ENCODE assay signal across 8 mouse cellular contexts in genomic region chr3:94786367-94786835, GRCm38 (mm10). TPM values are rescaled to one million over a fixed set of nuclear protein-coding genes. Genes with fewer than 3 reads are reported as not detected.
DNase-seq lines count a peak whose midpoint lies in the region; ATAC-seq and TF ChIP-seq lines count a peak whose summit lies in the region.

Gene Cgn (minus strand): TSS chr3:94786492.

- intact Hi-C loops in heart, postnatal 10 days (cut with DNase I) = no loop called here

- H3K4me3 ChIP-seq in CH12.LX (replicated peaks in 1 of 3; ENCODE audit: low read depth in 2 of 3, low read length in 2 of 3, poor library complexity in 1 of 3) = peak within 1 kb of the TSS; percentile 31 to 55 (median 50)
- H3K4me3 ChIP-seq in forebrain, embryonic 13.5 days = peak within 1 kb of the TSS; percentile 47
- H3K4me3 ChIP-seq in liver, embryonic 15.5 days (replicated peaks) = peak within 1 kb of the TSS; percentile 57
- peak within 1 kb of the TSS; percentile 48 for H3K4me3 ChIP-seq in neural tube, embryonic 12.5 days
- H3K4me3 ChIP-seq in stomach, postnatal 0 days (ENCODE audit: low read depth, low read length) = peak within 1 kb of the TSS; percentile 56

- peak within 1 kb of the TSS; percentile 79 for H3K4me2 ChIP-seq in CH12.LX (ENCODE audit: insufficient read depth, low read depth, poor library complexity, severe bottlenecking)
- peak within 1 kb of the TSS; percentile 89 for H3K4me2 ChIP-seq in forebrain, embryonic 13.5 days
- H3K4me2 ChIP-seq in liver, embryonic 15.5 days = peak within 1 kb of the TSS; percentile 81
- H3K4me2 ChIP-seq in neural tube, embryonic 12.5 days (replicated peaks) = peak within 1 kb of the TSS; percentile 76
- H3K4me2 ChIP-seq in stomach, postnatal 0 days (replicated peaks; ENCODE audit: low read depth) = peak within 1 kb of the TSS; percentile 76

- TF ChIP-seq CTCF in CH12.LX (conservative IDR thresholded peaks at IDR 0.05 in 1 of 2, IDR thresholded peaks at IDR 0.05 in 1 of 2; ENCODE audit: low read depth in 2 of 2, low read length in 2 of 2) = no peak
- no peak for TF ChIP-seq CTCF in stomach, postnatal 0 days (IDR thresholded peaks at IDR 0.05; ENCODE audit: low read depth)

- peak; percentile 94 for ATAC-seq in forebrain, embryonic 13.5 days
- ATAC-seq in liver, embryonic 15.5 days (ENCODE audit: insufficient read depth) = peak; percentile 70
- peak; percentile 92 for ATAC-seq in neural tube, embryonic 12.5 days (ENCODE audit: low FRiP score, low read depth)
- peak; percentile 84 for ATAC-seq in stomach, postnatal 0 days (ENCODE audit: low FRiP score, low TSS enrichment)

- peaks cover 71% of the 10 kb centered on the region for H3K27me3 ChIP-seq in CH12.LX (replicated peaks)
- no peaks in the 10 kb centered on the region for H3K27me3 ChIP-seq in forebrain, embryonic 13.5 days
- peaks cover 61% of the 10 kb centered on the region for H3K27me3 ChIP-seq in liver, embryonic 15.5 days
- H3K27me3 ChIP-seq in neural tube, embryonic 12.5 days (replicated peaks) = no peaks in the 10 kb centered on the region
- H3K27me3 ChIP-seq in stomach, postnatal 0 days (ENCODE audit: control insufficient read depth, insufficient read depth, low read length) = no peaks in the 10 kb centered on the region

- WGBS in forebrain, embryonic 13.5 days = 0% methylated on average over 35 of the region's 35 CpGs
- WGBS in liver, embryonic 15.5 days (ENCODE audit: insufficient replicate concordance) = under 1% methylated on average over 35 of the region's 35 CpGs
- WGBS in neural tube, embryonic 12.5 days = under 1% methylated on average over 33 of the region's 35 CpGs
- WGBS in stomach, postnatal 0 days = 2% methylated on average over 35 of the region's 35 CpGs

- in situ Hi-C loops in CH12.LX (cut with MboI; ENCODE audit: low pct_ligation_motif_present, low pct_unique_long_range_greater_than_20kb, low sequenced_read_pairs) = no loop called here

- dilution Hi-C loops in CH12.LX (cut with MboI; ENCODE audit: extremely low pct_ligation_motif_present, extremely low pct_unique_long_range_greater_than_20kb, low sequenced_read_pairs) = no loop called here

- H3K4me1 ChIP-seq in CH12.LX (ENCODE audit: control insufficient read depth in 1 of 2, insufficient read depth in 2 of 2) = peaks cover 4 to 9% of the 10 kb centered on the region in 2 experiments; a peak in 3 of 4 replicates
- peaks cover 21% of the 10 kb centered on the region for H3K4me1 ChIP-seq in forebrain, embryonic 13.5 days
- peaks cover 16% of the 10 kb centered on the region for H3K4me1 ChIP-seq in liver, embryonic 15.5 days (replicated peaks)
- peaks cover 5% of the 10 kb centered on the region for H3K4me1 ChIP-seq in neural tube, embryonic 12.5 days
- no peaks in the 10 kb centered on the region for H3K4me1 ChIP-seq in stomach, postnatal 0 days (replicated peaks; ENCODE audit: control insufficient read depth, insufficient read depth)

- no peaks in the 10 kb centered on the region for H3K79me2 ChIP-seq in CH12.LX (replicated peaks; ENCODE audit: control insufficient read depth, extremely low read depth, insufficient read depth, poor library complexity, severe bottlenecking)

- no peaks in the 10 kb centered on the region for H3K36me3 ChIP-seq in CH12.LX (replicated peaks in 1 of 2; ENCODE audit: control insufficient read depth in 1 of 2, insufficient read depth in 1 of 2, low read length in 1 of 2)
- no peaks in the 10 kb centered on the region for H3K36me3 ChIP-seq in forebrain, embryonic 13.5 days (ENCODE audit: poor library complexity, severe bottlenecking)
- H3K36me3 ChIP-seq in liver, embryonic 15.5 days (replicated peaks) = no peaks in the 10 kb centered on the region
- H3K36me3 ChIP-seq in neural tube, embryonic 12.5 days = no peaks in the 10 kb centered on the region
- no peaks in the 10 kb centered on the region for H3K36me3 ChIP-seq in stomach, postnatal 0 days (ENCODE audit: control insufficient read depth, insufficient read depth, low read length)

- TF ChIP-seq EP300 in CH12.LX (IDR thresholded peaks at IDR 0.05; ENCODE audit: low read length) = no peak
- TF ChIP-seq EP300 in stomach, postnatal 0 days (optimal IDR thresholded peaks at IDR 0.05) = no peak

- no peak for TF ChIP-seq RAD21 in CH12.LX (IDR thresholded peaks at IDR 0.05; ENCODE audit: low read depth, low read length)

- H3K9me3 ChIP-seq in CH12.LX (replicated peaks; ENCODE audit: low read length) = peaks cover 8% of the 10 kb centered on the region
- no peaks in the 10 kb centered on the region for H3K9me3 ChIP-seq in forebrain, embryonic 13.5 days (replicated peaks)
- H3K9me3 ChIP-seq in liver, embryonic 15.5 days (replicated peaks) = no peaks in the 10 kb centered on the region
- no peaks in the 10 kb centered on the region for H3K9me3 ChIP-seq in neural tube, embryonic 12.5 days
- H3K9me3 ChIP-seq in stomach, postnatal 0 days (ENCODE audit: control insufficient read depth, low read length) = no peaks in the 10 kb centered on the region

- peak; percentile 34; the same call in 1 of the 2 replicates for TF ChIP-seq POLR2A in CH12.LX (IDR thresholded peaks at IDR 0.05; ENCODE audit: low read depth, low read length)

- no peak within 1 kb of the TSS for H3K27ac ChIP-seq in CH12.LX (ENCODE audit: insufficient read depth, low read depth)
- H3K27ac ChIP-seq in forebrain, embryonic 13.5 days = peak within 1 kb of the TSS; percentile 74
- H3K27ac ChIP-seq in liver, embryonic 15.5 days (replicated peaks) = no peak within 1 kb of the TSS
- peak within 1 kb of the TSS; percentile 46; the same call in 1 of the 2 replicates for H3K27ac ChIP-seq in neural tube, embryonic 12.5 days
- H3K27ac ChIP-seq in stomach, postnatal 0 days (replicated peaks) = peak within 1 kb of the TSS; percentile 71

- DNase-seq in CH12.LX (ENCODE audit: extremely low read depth) = peak; percentile 78
- peak; percentile 57 for DNase-seq in c-Kit-positive CD71-positive TER-119-positive erythroid progenitor cells, embryonic 14.5 days (ENCODE audit: low spot score)
- DNase-seq in heart, postnatal 10 days = peak; percentile 89
- peak; percentile 94 to 96 for DNase-seq in kidney, postnatal 4 days
- peak; percentile 97 for DNase-seq in stomach, postnatal 0 days (ENCODE audit: low spot score)

- no peak within 1 kb of the TSS for H3K9ac ChIP-seq in CH12.LX (ENCODE audit: insufficient read depth, low read depth)
- H3K9ac ChIP-seq in forebrain, embryonic 13.5 days = peak within 1 kb of the TSS; percentile 74
- peak within 1 kb of the TSS; percentile 20 for H3K9ac ChIP-seq in liver, embryonic 15.5 days
- H3K9ac ChIP-seq in neural tube, embryonic 12.5 days = peak within 1 kb of the TSS; percentile 67
- H3K9ac ChIP-seq in stomach, postnatal 0 days (ENCODE audit: low read length) = peak within 1 kb of the TSS; percentile 57

TF ChIP-seq in CH12.LX, 34 proteins besides CTCF, POLR2A, EP300 and RAD21:
- TF ChIP-seq UBTF (IDR thresholded peaks at IDR 0.05; ENCODE audit: low read depth, low read length) (no peak), TBP (conservative IDR thresholded peaks at IDR 0.05; ENCODE audit: low read depth, low read length) (no peak), USF1 (IDR thresholded peaks at IDR 0.05; ENCODE audit: low read depth, low read length) (peak; percentile 56)

RNA-seq across cellular contexts. Expression of gene Cgn, which starts in this region (rescaled TPM):
- total RNA-seq in CH12.LX (2012; rRNA removed) = 0.17 and 0.25 TPM in 2 replicates
- total RNA-seq in CH12.LX (2014; rRNA removed) = 0.04 TPM in 1 of 2 replicates, not detected in the other
- 0.41 and 1.1 TPM in 2 replicates for polyA plus RNA-seq in CH12.LX (2012; ENCODE audit: insufficient read length, low read depth)
- 3.8 TPM in 2 replicates for polyA plus RNA-seq in forebrain, embryonic 13.5 days (2015; fragmentation: Nextera tagmentation; extraction: Ambion mirVana)
- under 1 TPM; 0.52 to 0.69 TPM for total RNA-seq in heart, postnatal 10 days (2021)
- polyA plus RNA-seq in liver, embryonic 15.5 days (2015; fragmentation: Nextera tagmentation; extraction: Ambion mirVana) = 11.2 and 14.1 TPM in 2 replicates
- polyA plus RNA-seq in neural tube, embryonic 12.5 days (2016; fragmentation: Nextera tagmentation; extraction: Ambion mirVana) = 4.1 and 4.3 TPM in 2 replicates
- 24.7 and 25.2 TPM in 2 replicates for polyA plus RNA-seq in stomach, postnatal 0 days (2015; fragmentation: Nextera tagmentation; extraction: Ambion mirVana)

Comparison
In these comparisons a context has a peak if more than half of its experiments do, and no peak if none do; other contexts are left out.
1. Peak in DNase-seq in heart, postnatal 10 days; RNA of the gene not detected or under 1 TPM.
2. H3K27ac ChIP-seq: peak in forebrain, embryonic 13.5 days (single experiment), neural tube, embryonic 12.5 days (single experiment) and stomach, postnatal 0 days (single experiment); none in CH12.LX (single experiment) and liver, embryonic 15.5 days (single experiment).
3. Peak in every context shown above with its lines, with median percentiles within 50 percentile points of each other: DNase-seq, H3K4me2 ChIP-seq, H3K4me3 ChIP-seq and ATAC-seq.